Mouse (Mus musculus) hindbrain, embryonic 14.5 days (tissue): ENCODE measurements at regions not wholly inside any gene's neighbourhood (a gene's known extent, or its start where the extent isn't known, plus 50 kb on each side); places are given as distances from the start of the nearest gene placed in this dataset.

ENCODE experiments used
- ATAC-seq: fragments of 200-750 bp; cut with Nextera tagmentation; 2 replicates; pipeline ENCODE4 v1.8.0; 2017; ENCODE audit warnings: moderate number of reproducible peaks, mild to moderate bottlenecking, moderate TSS enrichment, moderate library complexity; ENCODE audit not compliant: low FRiP score
- DNase-seq: peaks from one replicate; pipeline ENCODE4 v3.0.0-alpha.2; 2015; ENCODE audit warnings: low spot score
- H3K27ac ChIP-seq: fragments of 300-500 bp; sonication (generic); 2 replicates; pipeline ENCODE4 v1.5.1; 2014; ENCODE audit warnings: mild to moderate bottlenecking, moderate library complexity
- H3K27me3 ChIP-seq: fragments of 300-500 bp; sonication (generic); 2 replicates; pipeline ENCODE4 v1.6.1; 2014; ENCODE audit warnings: mild to moderate bottlenecking, low read length, mixed read lengths; ENCODE audit not compliant: control insufficient read depth, insufficient read depth
- H3K36me3 ChIP-seq: fragments of 300-500 bp; sonication (generic); replicated peaks from 2 replicates; pipeline ENCODE4 v1.6.1; 2014; ENCODE audit not compliant: control insufficient read depth, insufficient read depth
- H3K4me1 ChIP-seq: fragments of 300-500 bp; sonication (generic); replicated peaks from 2 replicates; pipeline ENCODE4 v1.6.1; 2014; ENCODE audit warnings: antibody characterized with exemption, low read length, mixed read lengths; ENCODE audit not compliant: control insufficient read depth, insufficient read depth
- H3K4me2 ChIP-seq: fragments of 300-500 bp; sonication (generic); replicated peaks from 2 replicates; pipeline ENCODE4 v1.6.1; 2014; ENCODE audit warnings: mild to moderate bottlenecking, moderate library complexity
- H3K4me3 ChIP-seq: fragments of 300-500 bp; sonication (generic); replicated peaks from 2 replicates; pipeline ENCODE4 v1.5.1; 2014; ENCODE audit warnings: mild to moderate bottlenecking, low read length
- H3K9ac ChIP-seq: fragments of 300-500 bp; sonication (generic); 2 replicates; pipeline ENCODE4 v1.6.1; 2014
- H3K9me3 ChIP-seq: fragments of 300-500 bp; sonication (generic); 2 replicates; pipeline ENCODE4 v1.6.1; 2016; ENCODE audit warnings: low read length; ENCODE audit not compliant: control insufficient read depth
- WGBS: fragments of 180-500 bp; shearing (Covaris S2); extraction: QIAGEN DNeasy Blood & Tissue Kit; methylation state at CpG from one replicate; pipeline ENCODE4 v1.1.7; 2014; 5-methylcytosine and 5-hydroxymethylcytosine counted together

DNA sequence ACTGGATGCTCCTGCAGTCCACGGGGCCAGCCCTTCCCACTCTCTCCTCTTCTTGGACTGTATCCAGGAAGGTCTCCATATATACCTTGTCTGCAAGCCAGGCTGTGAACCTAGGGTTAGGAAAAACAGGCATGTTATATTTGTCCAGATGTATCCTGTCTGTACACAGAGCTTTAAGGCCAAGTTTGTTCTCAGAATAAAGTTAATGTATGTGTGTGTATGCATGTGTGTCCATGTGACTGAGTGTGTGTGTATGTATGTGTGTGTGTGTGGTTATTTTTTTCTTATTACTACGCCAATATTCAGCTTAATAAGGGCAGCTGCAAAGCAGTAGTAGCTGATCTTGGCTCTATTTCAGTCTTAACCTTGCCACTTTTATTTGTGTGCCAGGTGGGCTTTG is 117.7 kb upstream of the Jun start:
- Histone ChIP-seq H3K4me2 (no peak overlapping the region), H3K9me3 (no peaks in the 10 kb centered on the region), H3K36me3 (no peaks in the 10 kb centered on the region), H3K27ac (no peak overlapping the region), H3K4me1 (no peaks in the 10 kb centered on the region), H3K27me3 (no peaks in the 10 kb centered on the region), H3K9ac (no peak overlapping the region), H3K4me3 (no peak overlapping the region)
- ATAC-seq, result no peak
- WGBS, result 77% methylated on average over 2 of the region's 2 CpGs
- DNase-seq, result no peak

DNA sequence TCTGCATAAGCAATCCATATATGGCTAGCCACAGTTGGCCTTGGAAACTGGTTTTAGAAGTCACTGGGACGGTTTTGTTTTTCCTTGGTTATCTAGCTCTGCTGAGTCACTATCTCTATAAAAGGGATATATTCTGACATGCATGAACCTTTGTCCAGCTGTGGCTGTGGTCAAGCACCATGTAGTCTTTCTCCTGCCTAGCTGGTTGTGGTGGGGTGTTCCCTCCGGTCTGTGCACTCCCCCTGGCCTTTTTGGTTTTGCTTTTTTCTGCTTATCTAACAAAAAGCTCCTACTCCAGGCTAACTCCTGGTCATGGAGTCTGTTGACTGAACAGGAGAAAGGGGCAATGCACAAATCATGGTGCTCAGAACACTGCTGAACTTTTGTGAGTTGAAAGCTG is 125.7 kb upstream of the Jun start:
- DNase-seq, result no peak
- Histone ChIP-seq H3K36me3 (no peaks in the 10 kb centered on the region), H3K4me2 (no peak overlapping the region), H3K27me3 (no peaks in the 10 kb centered on the region), H3K27ac (no peak overlapping the region), H3K4me1 (no peaks in the 10 kb centered on the region), H3K9ac (no peak overlapping the region), H3K4me3 (no peak overlapping the region), H3K9me3 (no peaks in the 10 kb centered on the region)
- 88% methylated on average over 2 of the region's 2 CpGs for WGBS
- no peak for ATAC-seq

DNA sequence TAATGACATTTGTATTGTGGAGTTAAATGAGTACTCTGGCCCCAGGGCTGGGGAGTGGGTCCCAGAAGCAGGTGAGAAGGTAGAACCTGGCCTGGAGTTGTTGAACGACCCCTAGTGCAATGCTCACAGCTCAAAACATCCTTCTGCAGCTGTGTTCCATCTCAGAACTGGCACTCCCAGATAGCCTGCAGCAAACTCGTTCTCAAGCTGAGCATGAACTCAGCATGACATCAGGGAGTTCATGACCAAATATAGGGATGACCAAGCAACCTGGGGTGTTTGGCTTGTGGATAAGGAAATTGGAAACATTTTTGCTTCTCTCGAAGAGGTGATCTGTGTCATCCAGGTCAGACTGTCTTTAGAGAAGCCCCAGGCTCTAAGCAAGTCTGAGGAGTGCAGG is 126.4 kb upstream of the Jun start:
- H3K4me1 ChIP-seq, result no peaks in the 10 kb centered on the region
- 67% methylated on average over 3 of the region's 3 CpGs for WGBS
- no peak for ATAC-seq

DNA sequence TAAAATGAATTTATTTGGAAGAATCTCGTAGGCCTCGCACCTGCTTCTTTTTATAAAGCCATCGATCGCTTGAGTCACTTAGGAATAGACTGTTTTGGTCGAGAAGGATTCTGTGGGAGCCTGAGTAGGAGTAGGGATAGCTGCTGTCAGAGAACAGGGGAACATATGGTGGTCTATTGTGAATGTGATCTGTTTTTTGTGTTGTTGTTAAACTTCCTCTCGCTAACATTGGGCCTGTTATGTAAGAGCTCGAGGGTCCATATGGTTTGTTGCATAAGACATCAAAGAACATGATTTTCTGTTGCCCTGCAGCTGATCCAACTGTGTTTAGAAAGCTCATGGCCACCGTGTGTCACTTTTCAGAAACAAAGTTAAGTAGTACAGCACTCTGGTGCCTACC is 126.9 kb upstream of the Jun start:
- WGBS, result 67% methylated on average over 8 of the region's 8 CpGs
- H3K9me3 ChIP-seq, result no peaks in the 10 kb centered on the region
- no peaks in the 10 kb centered on the region for H3K36me3 ChIP-seq
- no peak overlapping the region for H3K4me2 ChIP-seq
- H3K4me1 ChIP-seq, result no peaks in the 10 kb centered on the region
- DNase-seq (no peak), ATAC-seq (no peak)
- no peak overlapping the region for H3K4me3 ChIP-seq
- no peaks in the 10 kb centered on the region for H3K27me3 ChIP-seq
- no peak overlapping the region for H3K27ac ChIP-seq
- H3K9ac ChIP-seq, result no peak overlapping the region

More for the DNA sequence above, 126.4 kb upstream of the Jun start:
- H3K27me3 ChIP-seq, result no peaks in the 10 kb centered on the region
- no peak overlapping the region for H3K9ac ChIP-seq
- H3K4me2 ChIP-seq, result no peak overlapping the region
- no peak for DNase-seq
- no peak overlapping the region for H3K27ac ChIP-seq
- no peaks in the 10 kb centered on the region for H3K9me3 ChIP-seq
- no peaks in the 10 kb centered on the region for H3K36me3 ChIP-seq
- no peak overlapping the region for H3K4me3 ChIP-seq

DNA sequence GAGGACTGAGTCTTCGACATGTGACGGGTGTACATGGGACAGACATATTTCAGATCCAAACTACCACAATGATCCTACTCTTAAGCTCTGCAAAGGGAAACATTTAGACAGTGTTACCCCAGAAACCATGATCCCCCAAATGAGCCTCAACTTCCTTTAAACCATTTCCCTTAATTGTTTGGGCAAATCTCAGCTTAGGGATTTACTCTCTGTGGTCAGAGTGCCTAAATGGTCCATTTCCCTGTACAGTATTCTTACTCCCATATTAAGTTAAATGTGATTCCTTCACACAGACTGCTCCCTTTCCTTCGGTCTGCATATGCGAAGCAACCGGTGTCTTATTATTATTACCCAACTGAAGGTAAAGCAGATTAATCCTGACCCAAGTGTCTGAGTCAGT is 128.4 kb upstream of the Jun start:
- H3K9me3 ChIP-seq, result no peaks in the 10 kb centered on the region
- no peak for ATAC-seq
- over 99% methylated on average over 5 of the region's 5 CpGs for WGBS

DNA sequence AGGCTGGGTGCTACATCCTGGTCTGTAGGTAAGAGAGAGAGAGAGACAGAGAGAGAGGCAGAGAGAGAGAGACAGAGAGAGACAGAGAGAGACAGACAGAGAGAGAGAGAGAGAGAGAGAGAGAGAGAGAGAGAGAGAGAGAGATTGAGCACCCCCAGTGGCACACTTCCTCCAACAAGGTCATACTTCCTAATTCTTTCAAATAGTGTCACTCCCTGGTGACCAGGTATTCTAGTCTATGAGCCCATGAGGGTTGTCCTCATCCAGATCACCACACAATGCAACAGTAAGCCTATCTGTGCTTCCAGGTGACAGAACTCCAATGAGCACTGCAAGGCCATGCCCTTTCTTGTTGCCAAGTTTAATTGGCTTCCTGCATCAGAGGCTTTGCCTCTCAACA is 129.0 kb upstream of the Jun start:
- no peak for DNase-seq

More for the DNA sequence above, 128.4 kb upstream of the Jun start:
- H3K4me3 ChIP-seq, result no peak overlapping the region
- H3K27me3 ChIP-seq, result no peaks in the 10 kb centered on the region
- no peak for DNase-seq
- no peaks in the 10 kb centered on the region for H3K4me1 ChIP-seq
- H3K9ac ChIP-seq, result no peak overlapping the region
- no peaks in the 10 kb centered on the region for H3K36me3 ChIP-seq
- no peak overlapping the region for H3K4me2 ChIP-seq
- no peak overlapping the region for H3K27ac ChIP-seq

DNA sequence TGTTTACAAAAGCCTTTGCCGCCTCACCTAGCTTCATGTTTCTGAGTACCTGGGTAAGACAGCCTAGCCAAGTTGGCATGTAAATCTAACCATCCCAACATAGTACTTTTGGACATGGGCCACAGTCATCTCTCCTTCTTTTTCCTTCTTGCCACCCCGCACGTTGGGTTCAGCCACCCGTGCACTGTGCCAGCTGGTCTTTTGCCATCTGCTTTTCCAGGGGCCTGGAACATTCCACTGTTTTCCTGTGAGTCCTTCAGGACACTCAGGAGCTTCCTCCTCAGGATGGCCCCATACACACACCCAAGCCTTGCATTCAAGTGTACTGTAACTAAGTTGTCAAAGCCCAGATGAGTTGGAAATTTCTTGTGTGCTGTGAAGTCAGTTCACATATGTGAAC is 132.2 kb upstream of the Jun start:
- DNase-seq, result no peak
- WGBS, result 69% methylated on average over 4 of the region's 4 CpGs
- H3K27ac ChIP-seq, result no peak overlapping the region

More for the DNA sequence above, 129.0 kb upstream of the Jun start:
- Histone ChIP-seq H3K36me3 (no peaks in the 10 kb centered on the region), H3K4me1 (no peaks in the 10 kb centered on the region), H3K9ac (no peak overlapping the region), H3K4me2 (no peak overlapping the region), H3K4me3 (no peak overlapping the region), H3K27me3 (no peaks in the 10 kb centered on the region), H3K27ac (no peak overlapping the region), H3K9me3 (no peaks in the 10 kb centered on the region)
- ATAC-seq, result no peak

DNA sequence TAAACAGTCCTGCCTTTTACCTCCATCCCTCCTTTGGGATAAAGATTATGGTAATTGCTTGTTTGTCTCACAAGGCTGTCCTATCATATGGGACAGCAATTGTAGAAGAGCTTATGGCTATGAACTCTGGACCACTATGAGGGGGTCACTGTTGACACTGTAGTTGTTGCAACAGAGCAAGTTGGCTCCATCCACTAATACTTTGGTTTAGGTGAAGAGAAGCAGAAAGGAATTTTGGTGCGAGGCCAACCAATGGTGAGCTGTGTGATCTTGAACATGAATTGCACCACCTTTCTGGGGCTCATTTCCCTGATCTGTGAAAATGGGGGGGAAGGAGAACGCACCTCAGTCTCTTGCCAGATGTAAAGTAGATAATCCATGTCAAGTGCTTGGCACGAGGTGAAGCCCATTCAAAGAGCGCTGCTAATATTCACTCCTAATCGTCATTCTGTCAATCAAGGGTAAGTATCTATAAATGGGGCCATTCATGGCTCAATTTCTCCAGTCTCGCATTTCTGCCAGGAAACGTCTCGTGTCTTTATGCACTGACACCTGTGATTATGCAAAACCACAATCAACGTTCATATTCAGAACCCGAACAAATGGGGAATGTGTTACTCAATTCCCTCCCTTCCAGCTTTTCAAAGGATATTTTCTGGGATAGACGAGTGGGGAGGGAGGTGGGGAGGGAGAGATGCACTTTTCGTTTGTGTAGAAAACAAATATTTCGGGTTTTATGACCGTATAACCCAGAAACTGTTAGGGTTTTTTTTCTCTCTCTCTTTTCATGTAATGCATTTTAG is 133.3 kb upstream of the Jun start:
- Histone ChIP-seq H3K9ac (no peak overlapping the region), H3K9me3 (no peaks in the 10 kb centered on the region), H3K27me3 (no peaks in the 10 kb centered on the region), H3K4me2 (no peak overlapping the region), H3K36me3 (no peaks in the 10 kb centered on the region), H3K4me1 (no peaks in the 10 kb centered on the region), H3K27ac (no peak overlapping the region), H3K4me3 (no peak overlapping the region)
- DNase-seq, result peak; percentile 46
- ATAC-seq, result peak; percentile 32; the same call in 1 of the 2 replicates
- 51% methylated on average over 14 of the region's 14 CpGs for WGBS

More for the DNA sequence above, 132.2 kb upstream of the Jun start:
- no peaks in the 10 kb centered on the region for H3K9me3 ChIP-seq
- H3K9ac ChIP-seq, result no peak overlapping the region
- no peaks in the 10 kb centered on the region for H3K36me3 ChIP-seq
- no peaks in the 10 kb centered on the region for H3K4me1 ChIP-seq
- no peak overlapping the region for H3K4me3 ChIP-seq
- H3K4me2 ChIP-seq, result no peak overlapping the region
- H3K27me3 ChIP-seq, result no peaks in the 10 kb centered on the region
- no peak for ATAC-seq

DNA sequence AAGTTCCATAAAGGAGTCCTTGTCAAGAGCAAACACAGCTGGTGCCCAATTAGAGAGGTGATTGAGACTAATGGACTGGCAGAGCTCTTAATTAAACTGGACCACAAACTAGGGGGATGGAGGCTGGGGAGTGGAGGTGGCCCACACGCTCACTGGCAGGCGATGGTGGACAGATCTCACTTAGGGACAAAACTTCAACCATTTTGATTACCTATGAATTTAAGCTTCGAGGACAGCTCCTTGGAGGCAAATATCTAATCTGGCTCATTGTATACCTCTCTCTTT is 133.8 kb upstream of the Jun start:
- peak; percentile 55; the same call in 1 of the 2 replicates for ATAC-seq
- DNase-seq, result no peak
- WGBS, result 66% methylated on average over 3 of the region's 3 CpGs

DNA sequence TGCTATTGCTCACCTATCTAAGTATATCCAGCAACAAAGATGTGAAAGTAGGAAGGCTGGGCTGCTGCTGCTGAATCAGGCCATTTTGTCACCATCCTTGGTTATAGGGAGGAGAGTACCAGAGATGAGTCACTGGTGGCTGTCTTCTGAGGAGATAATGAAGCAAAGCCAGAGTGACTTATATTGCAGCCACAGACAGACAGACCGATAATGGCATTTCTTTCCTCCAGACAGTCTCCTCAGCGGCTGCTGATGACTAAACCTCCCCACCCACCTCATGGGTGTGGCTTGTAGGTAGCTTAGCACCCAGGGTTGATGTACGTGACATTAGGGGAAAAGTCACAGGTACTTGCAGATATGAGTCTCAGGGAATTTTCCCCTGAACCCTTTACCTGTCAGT is 136.1 kb upstream of the Jun start:
- Histone ChIP-seq H3K36me3 (no peaks in the 10 kb centered on the region), H3K9ac (no peak overlapping the region), H3K4me1 (no peaks in the 10 kb centered on the region), H3K4me3 (no peak overlapping the region), H3K27ac (no peak overlapping the region), H3K27me3 (no peaks in the 10 kb centered on the region), H3K9me3 (no peaks in the 10 kb centered on the region), H3K4me2 (no peak overlapping the region)
- 91% methylated on average over 3 of the region's 3 CpGs for WGBS
- DNase-seq (no peak), ATAC-seq (no peak)

More for the DNA sequence above, 133.8 kb upstream of the Jun start:
- Histone ChIP-seq H3K4me2 (no peak overlapping the region), H3K36me3 (no peaks in the 10 kb centered on the region), H3K27ac (no peak overlapping the region), H3K27me3 (no peaks in the 10 kb centered on the region), H3K4me3 (no peak overlapping the region), H3K4me1 (no peaks in the 10 kb centered on the region), H3K9ac (no peak overlapping the region), H3K9me3 (no peaks in the 10 kb centered on the region)
